Mouse (Mus musculus): Measurements from ENCODE around the gene Gpr88. TPM values are rescaled to one million over a fixed set of nuclear protein-coding genes. Genes with fewer than 3 reads are reported as not detected.

Gpr88 gene
- polyA plus RNA-seq, 1 experiment from 2014 or later, result 1.4 TPM

DNA sequence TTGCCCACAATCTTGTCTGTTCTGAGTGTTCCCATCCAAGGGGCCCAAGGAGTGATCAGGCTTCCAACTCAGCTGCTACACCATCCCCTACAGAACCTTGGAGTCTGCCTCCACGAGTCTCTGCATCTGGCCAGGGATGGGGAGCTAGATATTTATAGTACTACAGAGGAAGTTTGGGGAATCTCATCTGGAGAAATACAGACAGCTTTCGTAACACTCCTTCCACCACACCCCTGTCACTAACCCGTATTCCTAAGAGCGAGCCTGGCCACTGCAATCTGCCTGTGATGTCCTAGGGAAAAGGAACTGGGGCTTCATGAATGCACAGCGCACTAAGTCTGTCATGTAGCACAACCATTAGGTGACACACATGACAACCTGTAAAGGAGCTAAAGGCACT is 41.7 kb downstream of the Gpr88 start:
- Histone ChIP-seq H3K4me1 (replicated peaks; ENCODE audit: control insufficient read depth, insufficient read depth) (no peaks in the 10 kb centered on the region), H3K9ac (ENCODE audit: low read length) (no peak overlapping the region), H3K27me3 (ENCODE audit: control insufficient read depth, insufficient read depth, low read length) (no peaks in the 10 kb centered on the region), H3K27ac (replicated peaks) (no peak overlapping the region; the same call in 1 of the 2 replicates), H3K4me3 (ENCODE audit: low read depth, low read length) (no peak overlapping the region), H3K9me3 (ENCODE audit: control insufficient read depth, low read length) (no peaks in the 10 kb centered on the region), H3K4me2 (replicated peaks; ENCODE audit: low read depth) (no peak overlapping the region), H3K36me3 (ENCODE audit: control insufficient read depth, insufficient read depth, low read length) (no peaks in the 10 kb centered on the region)
- TF ChIP-seq CTCF (IDR thresholded peaks at IDR 0.05; ENCODE audit: low read depth) (no peak), EP300 (optimal IDR thresholded peaks at IDR 0.05) (no peak)
- no peak for DNase-seq (ENCODE audit: low spot score)
- WGBS, result 63% methylated on average over 5 of the region's 5 CpGs
- ATAC-seq (ENCODE audit: low FRiP score, low TSS enrichment), result no peak

DNA sequence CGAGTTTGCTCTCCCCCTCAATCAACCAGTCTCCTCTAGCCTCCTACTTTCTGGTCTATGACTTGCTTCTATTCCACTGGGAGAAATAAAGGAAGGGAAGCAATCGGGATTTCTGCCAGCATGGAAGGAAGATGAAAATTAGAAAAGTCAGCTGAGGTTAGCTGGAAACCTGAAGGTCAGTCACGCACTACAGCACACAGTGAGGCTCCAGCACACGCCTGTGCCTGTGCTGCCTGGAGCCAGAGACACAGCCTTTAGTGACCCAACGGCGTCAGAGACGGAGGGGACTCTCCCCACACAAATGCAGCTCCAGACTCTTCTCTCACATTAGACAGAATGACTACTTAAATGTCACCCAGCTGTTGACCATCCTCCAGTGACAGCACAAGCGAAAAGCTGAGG is 42.6 kb downstream of the Gpr88 start:
- TF ChIP-seq EP300 (optimal IDR thresholded peaks at IDR 0.05), result no peak
- TF ChIP-seq CTCF (IDR thresholded peaks at IDR 0.05; ENCODE audit: low read depth), result no peak
- Histone ChIP-seq H3K4me3 (ENCODE audit: low read depth, low read length) (no peak overlapping the region), H3K27ac (replicated peaks) (0 out of 2 replicates have a peak overlapping the region, but pooled peaks have one; percentile 8), H3K9ac (ENCODE audit: low read length) (no peak overlapping the region), H3K4me1 (replicated peaks; ENCODE audit: control insufficient read depth, insufficient read depth) (no peaks in the 10 kb centered on the region), H3K9me3 (ENCODE audit: control insufficient read depth, low read length) (no peaks in the 10 kb centered on the region), H3K4me2 (replicated peaks; ENCODE audit: low read depth) (no peak overlapping the region), H3K27me3 (ENCODE audit: control insufficient read depth, insufficient read depth, low read length) (no peaks in the 10 kb centered on the region), H3K36me3 (ENCODE audit: control insufficient read depth, insufficient read depth, low read length) (no peaks in the 10 kb centered on the region)
- DNase-seq (ENCODE audit: low spot score) (no peak), ATAC-seq (ENCODE audit: low FRiP score, low TSS enrichment) (no peak)
- WGBS, result 50% methylated on average over 8 of the region's 8 CpGs

DNA sequence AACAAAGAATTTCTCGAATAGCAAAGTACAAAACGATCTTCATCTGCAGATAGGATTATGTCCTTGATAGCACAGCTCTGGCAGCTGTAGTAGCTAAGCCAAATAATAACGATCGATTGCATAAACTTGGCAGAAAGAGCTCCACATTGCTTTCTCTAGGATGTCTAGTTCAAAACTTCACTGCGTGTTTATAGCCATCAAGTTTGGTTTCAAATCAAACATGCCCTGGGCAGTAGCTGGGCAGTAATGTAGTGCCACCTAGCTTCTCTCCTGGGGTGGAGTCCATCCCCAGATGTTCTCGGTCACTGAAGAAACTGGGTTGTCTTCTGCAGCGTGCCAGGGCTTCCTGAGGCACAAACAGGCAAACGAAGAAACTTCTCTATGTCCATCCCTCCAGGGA is 44.1 kb downstream of the Gpr88 start:
- H3K9me3 ChIP-seq (ENCODE audit: control insufficient read depth, low read length), result no peaks in the 10 kb centered on the region
- DNase-seq (ENCODE audit: low spot score) (no peak), ATAC-seq (ENCODE audit: low FRiP score, low TSS enrichment) (no peak)
- no peak overlapping the region for H3K9ac ChIP-seq (ENCODE audit: low read length)
- 59% methylated on average over 8 of the region's 8 CpGs for WGBS
- H3K4me3 ChIP-seq (ENCODE audit: low read depth, low read length), result no peak overlapping the region
- H3K27ac ChIP-seq (replicated peaks), result no peak overlapping the region
- TF ChIP-seq EP300 (optimal IDR thresholded peaks at IDR 0.05) (no peak), CTCF (IDR thresholded peaks at IDR 0.05; ENCODE audit: low read depth) (peak; percentile 66)
- H3K27me3 ChIP-seq (ENCODE audit: control insufficient read depth, insufficient read depth, low read length), result no peaks in the 10 kb centered on the region
- no peaks in the 10 kb centered on the region for H3K4me1 ChIP-seq (replicated peaks; ENCODE audit: control insufficient read depth, insufficient read depth)
- H3K36me3 ChIP-seq (ENCODE audit: control insufficient read depth, insufficient read depth, low read length), result no peaks in the 10 kb centered on the region
- H3K4me2 ChIP-seq (replicated peaks; ENCODE audit: low read depth), result no peak overlapping the region

DNA sequence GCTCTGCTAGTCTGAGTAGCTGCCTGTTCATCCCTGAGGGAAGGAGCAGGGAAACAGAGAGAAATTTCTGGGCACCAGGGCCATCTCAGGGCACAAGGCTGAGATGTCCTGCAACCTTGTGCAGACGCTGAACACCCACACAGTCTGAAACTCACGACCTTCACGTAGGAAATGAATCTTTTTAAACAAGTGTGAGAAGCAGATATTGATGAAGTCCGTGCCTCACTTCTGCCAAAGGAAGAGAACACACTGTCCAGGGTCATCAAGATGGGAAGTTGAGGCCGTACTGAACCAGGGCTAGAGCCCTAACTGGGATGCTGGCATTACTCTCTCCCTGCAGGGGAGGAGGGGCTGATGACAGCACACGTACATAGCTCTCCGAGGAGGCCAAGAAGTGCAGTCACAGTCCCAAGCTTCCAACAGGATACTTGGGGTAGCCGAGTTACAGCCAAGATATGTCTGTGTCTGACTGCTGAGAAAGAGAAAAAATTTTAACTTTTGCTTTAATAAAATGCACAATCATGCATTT is 46.9 kb downstream of the Gpr88 start:
- Histone ChIP-seq H3K27ac (replicated peaks) (no peak overlapping the region), H3K4me1 (replicated peaks; ENCODE audit: control insufficient read depth, insufficient read depth) (no peaks in the 10 kb centered on the region), H3K9ac (ENCODE audit: low read length) (no peak overlapping the region), H3K4me2 (replicated peaks; ENCODE audit: low read depth) (no peak overlapping the region), H3K27me3 (ENCODE audit: control insufficient read depth, insufficient read depth, low read length) (no peaks in the 10 kb centered on the region), H3K4me3 (ENCODE audit: low read depth, low read length) (no peak overlapping the region), H3K36me3 (ENCODE audit: control insufficient read depth, insufficient read depth, low read length) (no peaks in the 10 kb centered on the region), H3K9me3 (ENCODE audit: control insufficient read depth, low read length) (no peaks in the 10 kb centered on the region)
- no peak for ATAC-seq (ENCODE audit: low FRiP score, low TSS enrichment)
- no peak for TF ChIP-seq CTCF (IDR thresholded peaks at IDR 0.05; ENCODE audit: low read depth)
- TF ChIP-seq EP300 (optimal IDR thresholded peaks at IDR 0.05), result no peak
- 62% methylated on average over 8 of the region's 8 CpGs for WGBS
- DNase-seq (ENCODE audit: low spot score), result no peak

DNA sequence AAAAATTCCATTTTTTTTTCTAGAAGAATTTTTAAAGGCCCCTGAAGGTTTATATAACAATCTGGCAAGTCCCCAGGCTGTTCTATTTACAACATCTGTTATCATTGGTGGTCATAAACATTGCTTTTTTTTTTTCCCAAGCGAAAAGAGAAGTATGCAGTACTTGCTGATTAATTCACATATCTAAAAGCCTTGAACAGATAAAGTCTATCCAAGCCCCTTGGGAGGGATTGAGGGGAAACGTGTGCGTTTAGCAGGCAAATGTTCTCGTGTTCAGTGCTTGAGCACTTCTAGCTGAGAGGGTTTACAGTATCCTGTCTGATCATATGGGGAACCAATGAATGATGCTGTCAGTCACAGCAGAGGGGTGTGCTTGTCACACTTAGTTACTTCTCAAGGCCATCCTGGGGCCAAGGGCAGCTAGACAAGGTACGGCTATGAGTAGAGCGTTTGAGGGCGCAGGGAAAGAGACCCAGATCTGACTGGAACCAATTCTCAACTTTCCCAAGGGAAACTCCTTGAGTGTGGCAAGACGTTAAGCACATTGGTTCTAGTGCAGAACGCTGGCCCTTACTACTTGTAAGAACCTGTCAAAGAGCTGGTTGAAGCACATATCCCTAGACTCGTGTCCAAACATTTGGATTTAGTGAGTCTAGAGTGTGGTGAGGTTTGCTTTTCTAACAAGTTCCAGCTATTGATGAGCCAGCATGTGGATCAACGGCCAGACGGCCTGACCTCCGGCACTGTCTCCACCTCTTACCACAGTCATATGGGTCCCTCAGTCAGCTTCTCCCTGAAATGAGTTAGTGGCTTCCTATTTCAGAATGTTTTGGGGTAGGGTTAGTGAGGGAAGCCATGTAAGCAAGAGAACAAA is 47.7 kb downstream of the Gpr88 start:
- no peak for TF ChIP-seq EP300 (optimal IDR thresholded peaks at IDR 0.05)
- TF ChIP-seq CTCF (IDR thresholded peaks at IDR 0.05; ENCODE audit: low read depth), result no peak
- DNase-seq (ENCODE audit: low spot score), result no peak
- H3K4me2 ChIP-seq (replicated peaks; ENCODE audit: low read depth), result no peak overlapping the region
- H3K27me3 ChIP-seq (ENCODE audit: control insufficient read depth, insufficient read depth, low read length), result no peaks in the 10 kb centered on the region
- no peak overlapping the region for H3K4me3 ChIP-seq (ENCODE audit: low read depth, low read length)
- WGBS, result 64% methylated on average over 13 of the region's 13 CpGs
- no peak overlapping the region for H3K9ac ChIP-seq (ENCODE audit: low read length)
- no peaks in the 10 kb centered on the region for H3K36me3 ChIP-seq (ENCODE audit: control insufficient read depth, insufficient read depth, low read length)
- H3K4me1 ChIP-seq (replicated peaks; ENCODE audit: control insufficient read depth, insufficient read depth), result no peaks in the 10 kb centered on the region
- H3K27ac ChIP-seq (replicated peaks), result 0 out of 2 replicates have a peak overlapping the region, but pooled peaks have one; percentile 30
- H3K9me3 ChIP-seq (ENCODE audit: control insufficient read depth, low read length), result no peaks in the 10 kb centered on the region
- ATAC-seq (ENCODE audit: low FRiP score, low TSS enrichment), result no peak

DNA sequence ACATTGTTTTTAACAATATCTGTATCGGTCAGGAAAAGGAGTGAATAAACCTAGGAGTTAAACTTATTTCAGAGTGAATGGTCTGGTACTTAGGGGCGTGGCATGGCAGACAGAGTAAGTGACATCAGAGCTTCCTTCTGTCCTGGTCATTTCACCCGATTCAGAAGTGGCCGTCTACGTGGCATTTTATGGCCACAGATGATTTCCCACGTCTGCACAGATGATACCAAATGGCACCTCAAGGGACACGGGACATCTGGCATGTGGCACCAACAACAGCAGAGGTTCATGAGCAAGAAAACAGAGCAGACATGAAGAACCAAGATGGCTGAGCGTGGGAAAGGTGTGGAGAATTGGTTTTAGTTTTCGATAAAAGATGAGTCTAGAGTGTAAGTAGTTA is 48.7 kb downstream of the Gpr88 start:
- H3K9me3 ChIP-seq (ENCODE audit: control insufficient read depth, low read length), result no peaks in the 10 kb centered on the region
- no peak overlapping the region for H3K4me2 ChIP-seq (replicated peaks; ENCODE audit: low read depth)
- WGBS, result 70% methylated on average over 9 of the region's 9 CpGs
- H3K27ac ChIP-seq (replicated peaks), result no peak overlapping the region
- no peaks in the 10 kb centered on the region for H3K27me3 ChIP-seq (ENCODE audit: control insufficient read depth, insufficient read depth, low read length)
- ATAC-seq (ENCODE audit: low FRiP score, low TSS enrichment) (no peak), DNase-seq (ENCODE audit: low spot score) (no peak)
- H3K36me3 ChIP-seq (ENCODE audit: control insufficient read depth, insufficient read depth, low read length), result no peaks in the 10 kb centered on the region
- H3K4me3 ChIP-seq (ENCODE audit: low read depth, low read length), result no peak overlapping the region
- H3K4me1 ChIP-seq (replicated peaks; ENCODE audit: control insufficient read depth, insufficient read depth), result no peaks in the 10 kb centered on the region
- no peak for TF ChIP-seq EP300 (optimal IDR thresholded peaks at IDR 0.05)
- TF ChIP-seq CTCF (IDR thresholded peaks at IDR 0.05; ENCODE audit: low read depth), result no peak
- H3K9ac ChIP-seq (ENCODE audit: low read length), result no peak overlapping the region
